Mouse (Mus musculus) cerebellum, adult 2 months (tissue): ENCODE results near the gene Gzmn.
A peak's percentile ranks its signal among the peaks of the same experiment; 100 is the strongest.

Experiments
- CTCF ChIP-seq: fragments of 200-500 bp; IDR thresholded peaks from 2 replicates; pipeline ENCODE4 v1.5.1; 2011; ENCODE audit warnings: low read depth, mild to moderate bottlenecking, control low read depth, low read length, moderate library complexity, borderline replicate concordance; ENCODE audit not compliant: insufficient read depth
- POLR2A ChIP-seq: fragments of 200-500 bp; IDR thresholded peaks from 2 replicates; pipeline ENCODE4 v1.6.1; 2011; ENCODE audit warnings: low read length, control low read depth, borderline replicate concordance; ENCODE audit not compliant: insufficient read depth

DNA sequence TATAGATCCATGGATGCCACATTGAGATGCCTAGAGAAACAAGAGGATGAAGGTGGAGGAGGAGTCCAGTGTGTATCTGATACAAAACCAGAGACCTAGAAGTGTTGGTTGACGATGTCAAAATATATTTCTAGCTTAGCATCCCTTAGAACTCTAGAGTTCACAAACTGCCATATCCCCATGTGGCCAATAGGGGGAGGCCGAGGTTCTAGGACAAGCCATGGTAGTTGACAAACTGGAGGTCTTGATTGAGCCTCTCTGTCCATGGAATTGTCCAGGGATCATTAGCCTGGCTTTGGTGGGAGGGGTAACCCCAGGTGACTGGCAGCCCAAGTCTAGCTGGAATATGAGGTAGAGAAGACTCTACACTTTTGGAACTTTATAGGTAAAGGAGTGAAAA is 19.1 kb downstream of the Gzmn start:
- TF ChIP-seq CTCF (0 out of 2 replicates have a peak, but pooled peaks have one; percentile 8), POLR2A (no peak)
